Mouse (Mus musculus) lung, adult 18-20 months (tissue): ENCODE data around the gene Timm13.
A peak's percentile ranks its signal among the peaks of the same experiment; 100 is the strongest.

Experiments used
- DNase-seq, 2 experiments: peaks; one replicate each; pipeline ENCODE4 v3.0.0; 2022; ENCODE audit warnings: mixed read lengths in 2 of 2

Gene Timm13

GRCm38 (mm10) chr10:80932700-80933420 is 32.1 kb upstream of the Timm13 start:
- peak in 1 of 2 experiments; percentile 33 for DNase-seq

DNA sequence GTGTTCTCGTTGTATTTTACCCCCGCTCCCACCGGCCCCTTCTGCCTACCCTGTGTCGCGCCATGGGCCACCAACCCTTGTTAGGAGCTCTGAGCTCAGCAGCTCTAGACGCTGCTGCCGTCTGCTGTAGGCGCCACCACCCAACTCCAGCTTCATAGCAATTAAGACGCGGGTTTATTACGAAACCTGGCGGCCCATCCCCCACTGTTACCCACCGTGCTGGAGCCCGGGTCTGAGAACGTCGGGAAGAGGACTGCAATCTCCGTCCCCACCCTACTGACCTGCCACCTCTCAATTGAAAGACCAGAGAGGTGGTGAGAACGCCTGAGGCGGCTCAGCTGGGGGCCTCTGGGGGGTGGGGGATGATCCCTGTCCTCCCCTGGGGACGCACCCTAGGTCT is 31.4 kb upstream of the Timm13 start:
- peak; percentile 70 to 75 for DNase-seq

DNA sequence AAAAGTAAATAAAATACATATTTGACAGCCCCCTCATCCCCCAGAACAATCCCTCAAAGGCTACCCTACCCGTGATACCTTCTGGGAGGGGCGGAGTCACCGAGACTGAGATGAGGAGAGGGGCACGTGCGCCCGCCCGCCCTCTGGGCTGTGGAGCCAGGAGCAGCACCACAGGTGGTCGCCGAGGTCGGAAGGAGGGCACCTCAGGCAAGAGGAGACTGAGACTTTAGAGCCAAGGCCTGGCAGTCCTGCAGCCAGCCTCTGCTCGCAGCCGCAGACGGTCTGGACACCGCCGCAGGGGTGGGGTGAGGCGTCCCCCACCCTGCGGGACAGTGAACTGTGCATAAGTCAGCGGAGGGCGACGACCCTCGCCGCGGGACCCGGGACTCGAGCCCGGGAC is 30.9 kb upstream of the Timm13 start:
- DNase-seq = peak in 1 of 2 experiments; percentile 34

DNA sequence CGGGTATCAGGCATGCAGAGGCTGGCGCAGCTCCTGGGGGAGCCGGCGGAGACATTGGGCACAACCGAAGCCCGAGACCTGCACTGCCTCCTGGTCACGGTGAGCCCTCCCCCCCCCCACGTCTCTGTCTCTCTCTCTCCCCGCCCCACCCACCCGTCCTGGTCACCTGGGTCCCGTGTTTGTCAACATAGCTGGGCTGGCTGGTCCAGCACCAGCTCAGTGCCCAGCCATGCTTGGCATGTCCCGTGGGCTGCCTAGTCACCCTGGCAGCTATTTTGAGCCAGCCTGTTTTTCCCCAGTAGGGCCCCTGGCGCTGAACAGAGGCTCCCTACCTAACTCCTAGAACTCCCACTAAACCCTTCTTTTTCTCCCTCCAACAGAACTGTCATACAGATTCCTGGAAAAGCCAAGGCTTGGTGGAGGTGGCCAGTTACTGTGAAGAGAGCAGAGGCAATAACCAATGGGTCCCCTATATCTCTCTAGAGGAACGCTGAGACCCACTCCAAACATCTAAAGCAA is 30.4 kb upstream of the Timm13 start:
- peak; percentile 44 to 60 for DNase-seq

- peak; percentile 51 to 53 for DNase-seq
These were observed 29.8 kb upstream of the Timm13 start for GRCm38 (mm10) chr10:80930361-80931152.

- peak; percentile 99 for DNase-seq
These were observed 28.8 kb upstream of the Timm13 start, which contains the start of gene Gadd45b for GRCm38 (mm10) chr10:80929299-80930226. Gene Gadd45b, plus strand, starts transcription at chr10:80930073.

DNA sequence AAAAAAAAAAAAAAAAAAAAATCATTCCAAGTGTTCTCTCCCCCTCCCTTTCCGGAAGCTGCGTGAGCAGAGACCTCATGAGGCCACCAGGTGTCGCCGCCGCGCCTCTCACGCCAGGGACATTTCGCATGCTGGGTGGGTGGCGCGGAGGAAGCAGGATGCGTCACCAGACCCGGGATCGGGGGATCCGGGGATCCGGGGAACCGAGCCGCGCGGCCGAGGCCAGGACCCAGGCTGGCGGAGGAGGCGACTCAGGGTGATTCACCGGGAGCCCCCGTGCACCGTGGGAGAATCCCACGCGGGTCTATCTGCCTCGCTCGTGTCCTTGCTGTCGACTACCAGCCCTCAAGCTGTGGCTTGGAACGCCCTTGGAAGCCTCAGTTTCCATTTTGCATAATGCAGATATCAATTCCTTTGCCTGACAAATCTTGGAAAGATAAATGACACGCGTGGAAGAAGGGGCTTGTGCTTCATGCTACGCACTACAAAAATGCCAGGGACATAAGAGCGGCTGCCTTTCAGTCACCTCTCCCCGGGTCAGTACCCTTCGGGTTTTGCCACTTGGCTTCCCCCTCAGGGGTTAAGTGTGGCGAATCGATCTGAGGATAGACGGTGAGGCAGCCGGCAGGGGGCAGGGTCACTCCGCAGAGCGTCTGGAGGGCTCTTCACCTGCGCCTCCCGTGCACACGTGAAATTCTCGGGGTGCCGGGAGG is 28.0 kb upstream of the Timm13 start:
- DNase-seq = peak; percentile 90 to 93

DNA sequence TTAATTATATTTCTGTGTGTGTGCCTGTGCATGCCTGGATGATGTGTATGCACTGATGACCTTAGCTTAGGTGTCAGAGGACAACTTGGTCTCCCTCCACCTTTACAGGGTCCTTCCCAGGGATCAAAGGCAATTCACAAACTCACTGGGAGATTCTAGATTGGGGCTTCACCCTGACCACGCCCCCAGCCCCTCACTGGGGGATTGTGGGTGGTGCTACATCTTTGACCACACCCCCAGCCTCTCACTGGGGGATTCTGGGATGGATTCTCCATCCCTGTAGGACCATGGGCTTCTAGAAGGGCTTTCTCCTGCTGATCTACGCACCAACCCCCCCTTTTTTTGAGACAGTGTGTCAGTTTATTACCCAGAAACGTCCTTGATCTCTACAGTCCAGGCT is 24.7 kb upstream of the Timm13 start:
- no peak for DNase-seq

DNA sequence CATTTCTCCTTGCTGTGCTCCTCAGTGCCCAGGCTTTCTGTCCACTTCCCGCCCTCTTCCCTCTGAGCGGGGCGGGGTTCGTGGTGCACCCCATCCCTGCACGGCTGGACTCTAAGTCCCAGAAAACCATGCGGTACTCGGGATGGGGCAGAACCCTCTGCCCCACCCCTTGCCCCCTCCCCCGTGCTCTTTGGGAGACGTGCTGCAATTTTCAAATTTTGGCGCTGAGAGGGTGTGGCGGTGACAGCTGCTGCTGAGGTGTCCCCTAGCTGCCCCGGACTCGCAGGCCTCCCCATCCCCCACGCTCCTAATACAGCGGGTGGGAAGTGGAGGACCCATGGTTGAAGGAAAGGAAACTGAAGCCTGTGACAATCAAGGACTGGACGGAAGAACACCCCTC is 21.2 kb upstream of the Timm13 start:
- peak in 1 of 2 experiments; percentile 57 for DNase-seq

DNA sequence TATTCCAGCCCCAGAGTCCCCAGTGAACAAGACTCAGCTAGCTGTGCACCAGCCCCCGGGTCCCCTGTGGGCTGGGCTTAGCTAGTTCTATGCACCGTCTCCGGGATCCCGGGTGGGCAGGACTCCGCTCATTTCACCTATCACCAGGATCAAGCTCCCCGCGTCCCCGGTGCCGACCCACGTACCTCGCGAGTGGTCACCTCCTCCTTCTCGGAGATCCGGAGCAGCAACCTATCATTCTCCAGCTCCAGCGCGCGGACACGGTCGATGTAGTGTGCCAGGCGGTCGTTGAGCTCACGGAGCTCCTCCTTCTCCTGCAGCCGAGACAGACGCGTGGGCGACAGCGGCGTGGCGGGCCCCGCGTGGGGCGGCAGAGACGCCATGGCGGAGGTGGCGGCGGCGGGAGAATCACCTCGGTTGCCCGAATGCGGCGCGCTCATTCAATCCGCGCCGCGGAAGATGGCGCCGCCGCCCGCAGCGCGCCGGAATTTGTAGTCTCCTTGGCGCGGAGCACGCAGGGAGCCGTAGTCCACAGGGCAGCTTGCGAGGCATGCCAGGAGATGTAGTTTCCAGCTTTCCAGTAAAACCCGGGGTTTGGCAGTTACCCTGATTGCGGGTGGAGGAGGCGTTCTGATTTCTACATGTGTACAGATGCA is 17.1 kb upstream of the Timm13 start, which contains the start of gene Lmnb2:
Lmnb2 (minus strand) TSS at position 467 of the 656 bp plus-strand sequence.
- DNase-seq = peak; percentile 66 to 70

- no peak for DNase-seq
These were observed 16.6 kb upstream of the Timm13 start for GRCm38 (mm10) chr10:80917336-80917778.

- no peak for DNase-seq
These were observed 15.0 kb upstream of the Timm13 start for GRCm38 (mm10) chr10:80915736-80916135.

DNA sequence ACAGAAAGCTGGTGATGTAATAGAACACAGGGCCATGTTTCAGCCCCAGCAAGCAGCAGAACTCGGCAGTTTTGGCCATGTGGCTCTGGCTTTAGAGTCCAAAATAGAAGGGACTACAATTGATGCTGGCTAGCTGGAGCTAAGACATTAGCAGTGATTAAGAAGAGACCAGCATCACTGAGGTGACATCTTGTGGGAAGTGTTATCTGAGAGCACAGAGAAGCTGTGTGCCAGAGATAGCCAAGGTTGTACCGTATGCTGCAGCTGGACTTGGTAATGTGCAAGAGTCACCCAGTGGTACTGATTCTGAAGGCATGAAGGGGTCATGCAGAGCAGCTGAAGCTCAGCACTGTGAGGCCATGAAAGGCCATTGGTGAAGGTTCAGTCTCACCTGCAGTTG is 14.5 kb upstream of the Timm13 start:
- DNase-seq = no peak

DNA sequence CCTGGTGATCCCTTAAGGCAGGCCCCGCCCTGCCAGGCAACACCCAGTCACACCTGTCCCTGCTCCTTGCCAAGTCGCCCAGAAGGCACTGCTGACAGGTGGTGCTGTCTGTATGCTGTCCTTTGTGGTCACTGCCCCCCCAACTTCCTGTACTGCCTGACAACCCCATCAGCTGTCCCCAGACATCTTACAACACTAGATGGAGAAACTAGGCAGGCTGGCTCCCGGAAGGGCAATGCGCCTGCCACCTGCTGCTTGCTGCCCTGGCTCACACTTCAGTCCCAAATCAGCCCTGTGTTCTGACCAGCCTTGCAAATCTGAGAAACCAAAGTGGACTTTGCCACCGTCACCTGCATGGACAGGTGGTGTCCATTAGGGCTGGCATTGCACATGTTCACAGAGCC is 13.5 kb upstream of the Timm13 start:
- DNase-seq = no peak

GRCm38 (mm10) chr10:80913364-80914011 is 12.7 kb upstream of the Timm13 start:
- no peak for DNase-seq

- DNase-seq = no peak
These were observed 11.1 kb upstream of the Timm13 start for GRCm38 (mm10) chr10:80911891-80912290.

- no peak for DNase-seq
These were observed 10.6 kb upstream of the Timm13 start for GRCm38 (mm10) chr10:80911354-80911753.

GRCm38 (mm10) chr10:80909375-80910162 is 8.8 kb upstream of the Timm13 start:
- no peak for DNase-seq

DNA sequence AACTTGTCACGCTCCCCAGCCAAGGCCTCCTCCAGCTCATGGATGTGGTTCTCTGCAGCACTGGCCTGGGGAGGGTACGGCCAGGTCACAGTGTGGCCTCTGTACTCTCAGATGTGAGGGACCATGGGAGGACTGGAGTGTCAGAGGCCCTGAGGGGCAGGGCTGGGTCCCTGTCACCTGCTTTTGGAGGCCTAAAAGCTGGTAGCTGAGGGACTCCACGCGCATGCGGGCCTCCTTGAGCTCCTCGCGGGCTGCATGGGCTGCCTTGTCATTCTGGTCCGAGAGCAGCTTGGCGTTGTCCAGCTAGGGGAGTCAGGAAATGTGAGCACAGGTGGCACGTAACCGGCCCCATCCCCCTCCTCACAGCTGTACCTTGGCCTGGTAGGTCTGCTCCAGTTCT is 3.9 kb upstream of the Timm13 start:
- DNase-seq = no peak
